Mouse (Mus musculus) heart, postnatal 14 days (tissue): Measurements from ENCODE around the gene Etv1. TPM values are rescaled to one million over a fixed set of nuclear protein-coding genes. Genes with fewer than 3 reads are reported as not detected.

Experiments
- DNase-seq, 2 experiments: peaks; one replicate each; pipeline ENCODE4 v3.0.0; 2021 to 2022
- intact Hi-C: fragments of 180-260 bp; cut with DNase I; formaldehyde crosslinking; loops from one replicate; pipeline ENCODE4 v1.15.1; 2025
- total RNA-seq, 2 experiments: library from RNA; stranded (reverse); gene quantifications; 2 replicates each; pipeline ENCODE4 v1.2.3; 2021

The Etv1 gene
- total RNA-seq, 2 experiments from 2014 or later: 11.0 to 12.4 TPM

- intact Hi-C loops: no loop called here
- peak; percentile 8 to 16 for DNase-seq
These were observed 127.6 kb downstream of the Etv1 start for GRCm38 (mm10) chr12:38906812-38907211.

- DNase-seq: no peak
- intact Hi-C loops: no loop called here
These were observed 129.8 kb downstream of the Etv1 start for GRCm38 (mm10) chr12:38908947-38909346.
